Mouse (Mus musculus) kidney, postnatal 25 days (tissue): ENCODE measurements around the gene Gm20219.
"Not testable (repeated sequence)": the region's sequence is repeated elsewhere in the genome, so short reads cannot be mapped to it uniquely, and the experiment has no call there.

Source experiments
- DNase-seq, 2 experiments: peaks; one replicate each; pipeline ENCODE4 v3.0.0; 2021; ENCODE audit warnings: mixed read lengths in 2 of 2

Gene Gm20219

DNA sequence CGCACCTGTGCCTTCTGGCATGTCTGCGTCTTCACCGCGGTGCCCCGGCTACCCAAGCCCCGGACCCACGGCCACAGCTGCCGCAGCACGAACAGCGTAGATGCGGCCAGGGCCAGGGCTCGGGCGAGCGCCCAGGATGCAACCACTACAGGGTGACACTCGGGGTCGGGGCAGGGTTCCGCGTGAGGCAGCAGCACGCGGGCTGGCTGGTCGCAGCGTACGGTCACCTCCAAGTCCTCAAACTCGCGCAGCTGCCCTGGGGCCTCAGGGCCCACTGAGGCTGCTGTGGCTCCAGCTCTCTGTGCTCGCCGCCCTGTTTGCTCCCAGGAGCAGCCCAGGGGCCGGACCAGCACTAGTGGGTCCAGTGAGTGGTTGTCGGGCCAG is 42.5 kb downstream of the Gm20219 start:
- no peak for DNase-seq

- DNase-seq = no peak
These were observed 43.0 kb downstream of the Gm20219 start for GRCm38 (mm10) chr17:56510970-56511706.

- DNase-seq = no peak
These were observed 43.7 kb downstream of the Gm20219 start for GRCm38 (mm10) chr17:56510473-56510969.

GRCm38 (mm10) chr17:56509707-56510472 is 44.3 kb downstream of the Gm20219 start:
- DNase-seq = peak; percentile 19 to 48

- no peak for DNase-seq
These were observed 45.1 kb downstream of the Gm20219 start for GRCm38 (mm10) chr17:56509021-56509640.

- DNase-seq = peak; percentile 92 to 97
These were observed 46.8 kb downstream of the Gm20219 start for GRCm38 (mm10) chr17:56507161-56508068.

- DNase-seq = peak in 1 of 2 experiments; percentile 25
These were observed 47.6 kb downstream of the Gm20219 start for GRCm38 (mm10) chr17:56506417-56507065.

- peak in 1 of 2 experiments; percentile 7 for DNase-seq
These were observed 48.8 kb downstream of the Gm20219 start for GRCm38 (mm10) chr17:56505401-56505800.

DNA sequence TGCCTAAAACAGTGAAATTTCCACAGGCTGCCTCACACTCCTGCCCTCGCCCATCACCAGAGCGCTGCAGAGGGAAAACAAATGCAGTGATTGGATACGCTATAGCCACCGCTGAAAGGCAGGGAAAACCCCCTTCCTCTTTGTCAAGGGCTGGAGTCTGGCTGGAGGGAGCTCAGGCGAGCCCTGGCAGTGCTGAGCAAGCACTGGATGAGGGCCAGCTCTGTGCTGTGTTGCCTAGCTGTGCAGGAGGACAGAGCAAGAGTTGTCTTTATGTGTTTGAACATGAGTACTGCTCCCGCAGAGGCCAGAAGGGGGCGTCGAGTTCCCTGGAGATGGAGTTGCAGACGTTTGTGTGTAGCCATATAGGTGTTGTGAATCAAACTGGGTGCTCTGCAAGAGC is 51.7 kb downstream of the Gm20219 start:
- DNase-seq = peak in 1 of 2 experiments; percentile 62

DNA sequence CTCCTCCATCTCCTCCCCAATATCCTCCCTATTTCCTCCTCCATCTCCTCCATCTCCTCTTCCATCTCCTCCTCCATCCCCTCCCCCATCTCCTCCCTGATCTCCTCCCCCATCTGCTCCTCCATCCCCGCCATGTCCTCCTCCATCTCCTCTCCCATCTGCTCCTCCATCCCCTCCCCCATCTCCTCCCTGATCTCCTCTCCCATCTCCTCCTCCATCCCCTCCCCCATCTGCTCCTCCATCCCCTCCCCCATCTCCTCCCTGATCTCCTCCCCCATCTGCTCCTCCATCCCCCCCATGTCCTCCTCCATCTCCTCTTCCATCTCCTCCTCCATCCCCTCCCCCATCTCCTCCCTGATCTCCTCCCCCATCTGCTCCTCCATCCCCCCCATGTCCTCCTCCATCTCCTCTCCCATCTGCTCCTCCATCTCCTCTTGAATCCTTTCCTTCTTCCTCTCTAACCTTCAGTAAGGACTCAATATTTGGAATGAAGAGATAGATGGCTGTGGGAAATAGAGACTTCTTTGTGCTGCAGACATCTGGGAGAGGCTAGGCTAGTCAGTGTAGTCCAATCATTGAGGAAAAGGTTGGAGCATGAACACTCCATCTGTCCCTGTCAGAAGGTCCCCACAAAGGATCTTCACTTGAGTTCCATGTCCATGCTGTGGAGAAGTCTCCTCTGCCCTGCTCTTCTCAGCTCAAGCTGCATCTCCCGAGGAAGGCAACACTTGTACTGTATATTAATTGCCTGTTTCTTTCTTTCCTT is 52.4 kb downstream of the Gm20219 start:
- not testable (repeated sequence) for DNase-seq
